Mouse (Mus musculus): ENCODE measurements at regions not wholly inside any gene's neighbourhood (a gene's known extent, or its start where the extent isn't known, plus 50 kb on each side); places are given as distances from the start of the nearest gene placed in this dataset.

DNA sequence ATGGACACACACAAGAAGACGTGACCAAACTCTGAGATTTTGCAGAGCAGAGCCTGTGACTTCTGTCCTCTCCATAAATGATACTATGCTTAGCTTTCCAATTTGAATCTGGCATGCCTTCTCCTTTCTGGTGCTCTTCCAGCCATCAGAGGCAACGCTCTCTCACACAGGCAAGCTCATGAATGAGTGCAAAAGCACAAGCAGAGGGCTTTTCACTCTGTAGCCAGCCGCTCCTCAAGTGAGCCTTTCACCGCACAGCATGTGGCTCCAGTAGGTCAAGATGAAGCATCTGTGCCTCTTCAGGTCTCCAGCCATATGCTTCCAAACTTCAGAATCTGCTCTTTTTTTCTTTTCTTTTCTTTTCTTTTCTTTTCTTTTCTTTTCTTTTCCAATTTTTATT lies 106.2 kb downstream of the Spry2 start (continued):
- no peak for TF ChIP-seq MXI1 (IDR thresholded peaks at IDR 0.05; ENCODE audit: low read depth, low read length)

DNA sequence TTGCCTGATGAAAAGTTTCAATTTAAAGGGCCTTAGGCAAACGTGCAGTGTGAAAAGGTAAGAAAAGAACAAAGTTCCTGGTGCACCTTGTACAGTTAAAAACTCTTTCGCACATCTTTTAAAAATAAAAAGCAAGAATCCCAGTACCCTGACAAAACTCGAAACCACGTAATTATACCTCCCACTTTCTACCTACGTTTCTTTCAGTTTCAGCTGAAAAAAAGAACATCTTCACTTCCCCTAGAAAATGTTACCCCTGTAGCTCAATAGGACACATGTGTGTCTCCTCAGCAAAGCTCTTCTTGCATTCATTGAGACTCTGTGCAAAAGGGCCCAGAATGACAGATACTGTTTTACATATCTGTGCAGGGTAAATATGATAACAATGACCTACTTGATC lies 113.2 kb downstream of the Spry2 start:
- TF ChIP-seq CTCF (IDR thresholded peaks at IDR 0.05 in 2 of 3, conservative IDR thresholded peaks at IDR 0.05 in 1 of 3; ENCODE audit: control insufficient read depth in 1 of 3, insufficient read depth in 1 of 3, low read depth in 2 of 3, low read length in 3 of 3, poor library complexity in 1 of 3, severe bottlenecking in 1 of 3) (no peak), POLR2AphosphoS5 (IDR thresholded peaks at IDR 0.05; ENCODE audit: borderline replicate concordance, low read depth, low read length) (no peak), E2F4 (IDR thresholded peaks at IDR 0.05; ENCODE audit: borderline replicate concordance, low read depth, low read length) (no peak), HCFC1 (IDR thresholded peaks at IDR 0.05; ENCODE audit: low read depth, low read length) (no peak), POLR2AphosphoS2 (IDR thresholded peaks at IDR 0.05; ENCODE audit: low read length) (no peak), SMC3 (IDR thresholded peaks at IDR 0.05; ENCODE audit: low read depth, low read length) (no peak), RAD21 (IDR thresholded peaks at IDR 0.05; ENCODE audit: low read depth, low read length) (no peak), CHD2 (IDR thresholded peaks at IDR 0.05; ENCODE audit: low read length) (no peak), USF1 (IDR thresholded peaks at IDR 0.05; ENCODE audit: low read depth, low read length) (no peak), MYB (IDR thresholded peaks at IDR 0.05; ENCODE audit: low read depth, low read length) (no peak), NRF1 (IDR thresholded peaks at IDR 0.05; ENCODE audit: insufficient read depth, low read depth, low read length, poor library complexity, severe bottlenecking) (no peak), ETS1 (IDR thresholded peaks at IDR 0.05; ENCODE audit: low read depth, low read length) (no peak), EP300 (IDR thresholded peaks at IDR 0.05; ENCODE audit: low read depth in 1 of 2, low read length in 2 of 2) (no peak), ZMIZ1 (IDR thresholded peaks at IDR 0.05; ENCODE audit: low read depth, low read length) (no peak), UBTF (IDR thresholded peaks at IDR 0.05; ENCODE audit: borderline replicate concordance, insufficient read depth, low read depth, low read length) (no peak), TCF12 (IDR thresholded peaks at IDR 0.05; ENCODE audit: low read depth, low read length) (no peak), MAZ (IDR thresholded peaks at IDR 0.05; ENCODE audit: low read depth, low read length) (no peak), RCOR1 (IDR thresholded peaks at IDR 0.05; ENCODE audit: low read depth, low read length) (no peak)
- H3K4me1 ChIP-seq (ENCODE audit: control insufficient read depth in 1 of 2, insufficient read depth in 2 of 2, low read length in 2 of 2) = no peaks in the 10 kb centered on the region

DNA sequence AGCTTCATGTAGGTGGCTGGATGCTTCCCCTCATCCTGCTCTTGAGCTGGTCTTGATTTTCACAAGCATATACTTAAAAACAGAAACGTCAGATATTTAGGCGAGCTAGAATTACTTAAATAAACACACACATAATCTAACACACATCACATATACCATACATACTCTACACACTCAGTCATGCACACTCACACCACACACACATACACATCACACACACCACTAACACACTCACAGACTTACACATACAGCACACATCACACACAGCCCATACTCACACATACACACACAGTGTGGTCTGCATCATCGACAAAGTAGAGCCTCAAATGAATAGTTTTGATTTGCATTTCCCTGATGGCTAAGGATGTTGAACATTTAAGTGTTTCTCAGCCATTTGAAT lies 116.9 kb downstream of the Spry2 start:
- no peak for TF ChIP-seq SIN3A (IDR thresholded peaks at IDR 0.05; ENCODE audit: low read length)
- TF ChIP-seq MAX (IDR thresholded peaks at IDR 0.05; ENCODE audit: low read length) = no peak
- TF ChIP-seq CHD2 (IDR thresholded peaks at IDR 0.05; ENCODE audit: low read length) = no peak
- TF ChIP-seq NELFE (IDR thresholded peaks at IDR 0.05; ENCODE audit: low read depth, low read length) = no peak
- DNase-seq (ENCODE audit: low read depth, low spot score) = no peak

More for the DNA sequence above, 113.2 kb downstream of the Spry2 start:
- Histone ChIP-seq H3K4me3 (ENCODE audit: control insufficient read depth in 1 of 2, insufficient read depth in 1 of 2, low read depth in 2 of 2, low read length in 2 of 2) (no peak overlapping the region), H3K9me3 (replicated peaks; ENCODE audit: insufficient read depth, low read length) (no peaks in the 10 kb centered on the region), H3K79me2 (ENCODE audit: control insufficient read depth, insufficient read depth, low read length, poor library complexity) (no peaks in the 10 kb centered on the region), H3K27ac (ENCODE audit: control insufficient read depth, low read depth, low read length) (no peak overlapping the region), H3K9ac (ENCODE audit: control insufficient read depth, low read depth, low read length, poor library complexity, severe bottlenecking) (no peak overlapping the region), H3K27me3 (ENCODE audit: control insufficient read depth in 1 of 2, insufficient read depth in 2 of 2, low read length in 2 of 2) (no peaks in the 10 kb centered on the region), H3K36me3 (ENCODE audit: control insufficient read depth in 1 of 2, insufficient read depth in 2 of 2, low read length in 2 of 2) (no peaks in the 10 kb centered on the region)
- DNase-seq (ENCODE audit: low read depth, low spot score) = no peak

More for the DNA sequence above, 116.9 kb downstream of the Spry2 start:
- no peak overlapping the region for H3K9ac ChIP-seq (ENCODE audit: control insufficient read depth, low read depth, low read length, poor library complexity, severe bottlenecking)
- H3K27me3 ChIP-seq (ENCODE audit: control insufficient read depth in 1 of 2, insufficient read depth in 2 of 2, low read length in 2 of 2) = no peaks in the 10 kb centered on the region
- no peaks in the 10 kb centered on the region for H3K9me3 ChIP-seq (replicated peaks; ENCODE audit: insufficient read depth, low read length)
- H3K36me3 ChIP-seq (ENCODE audit: control insufficient read depth in 1 of 2, insufficient read depth in 2 of 2, low read length in 2 of 2) = no peaks in the 10 kb centered on the region
- H3K4me3 ChIP-seq (ENCODE audit: control insufficient read depth in 1 of 2, insufficient read depth in 1 of 2, low read depth in 2 of 2, low read length in 2 of 2) = no peak overlapping the region
- no peak overlapping the region for H3K27ac ChIP-seq (ENCODE audit: control insufficient read depth, low read depth, low read length)
- no peaks in the 10 kb centered on the region for H3K79me2 ChIP-seq (ENCODE audit: control insufficient read depth, insufficient read depth, low read length, poor library complexity)
- no peaks in the 10 kb centered on the region for H3K4me1 ChIP-seq (ENCODE audit: control insufficient read depth in 1 of 2, insufficient read depth in 2 of 2, low read length in 2 of 2)
